ENCODE assay signal across 12 mouse cellular contexts in the genomic region with DNA sequence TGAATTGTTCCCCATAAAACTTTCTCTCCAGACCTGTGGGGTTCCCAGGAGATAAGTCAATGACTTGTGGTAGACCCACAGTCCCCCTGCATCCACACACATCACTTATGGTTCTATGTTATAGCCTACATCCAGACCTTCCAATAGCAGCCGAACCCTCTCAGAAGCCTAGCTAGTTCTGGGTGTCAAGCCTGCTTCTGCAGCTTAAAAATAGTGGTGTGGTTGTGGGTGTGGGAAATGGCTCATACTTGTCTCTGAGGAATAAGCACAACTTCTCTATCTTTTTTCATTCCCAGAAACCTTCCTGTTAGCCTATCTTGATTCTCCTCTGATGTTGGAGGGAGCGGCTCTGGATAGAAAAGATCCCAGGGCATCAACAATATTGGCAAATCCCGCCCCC.
"Had no signal": no experiment of that assay in that cellular context is flagged by ENCODE, and none has a peak within 500 bp of the region (broad histone marks: within the 10 kb centered on the region; RNA-seq: fewer than 3 reads in every experiment).

No protein-coding gene starts in this region.

- DNase-seq: retina, postnatal 1 day; right cerebral cortex, adult 18-20 months; right cerebral cortex, postnatal 14 days; right cerebral cortex, postnatal 25 days; right cerebral cortex, postnatal 4 days; spleen, adult 18-20 months; thymus, adult 18-20 months; thymus, adult 2 months; thymus, postnatal 14 days; thymus, postnatal 25 days; thymus, postnatal 36 days; thymus, postnatal 4 days had no signal
